Mouse (Mus musculus): ENCODE measurements around the gene Zbtb18. TPM values are rescaled to one million over a fixed set of nuclear protein-coding genes. Genes with fewer than 3 reads are reported as not detected.

Zbtb18 gene
- polyA plus RNA-seq, 1 experiment, result 23.3 TPM

DNA sequence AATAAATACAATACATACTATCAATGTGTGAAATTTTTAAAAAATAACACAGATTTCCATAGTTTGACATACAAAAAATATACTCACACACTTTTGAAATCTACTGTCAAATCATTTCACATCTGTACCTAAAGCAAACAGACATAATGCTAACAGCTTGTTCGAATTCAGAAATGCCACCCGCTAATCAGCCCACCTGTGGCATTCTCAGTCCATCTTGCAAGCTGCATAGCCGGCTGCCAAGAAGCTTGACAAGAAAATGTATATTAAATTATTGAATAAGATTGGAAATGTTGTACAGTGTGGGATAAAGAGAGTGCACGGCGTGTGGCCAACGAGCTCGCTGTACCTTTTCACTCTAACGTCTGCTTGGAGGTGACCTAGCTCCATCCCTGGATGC, 52.2 kb downstream of the Zbtb18 start:
- H3K4me1 ChIP-seq (ENCODE audit: control insufficient read depth, insufficient read depth, low read length), result no peaks in the 10 kb centered on the region; the same call in 1 of the 2 replicates
- no peak overlapping the region for H3K27ac ChIP-seq (ENCODE audit: control insufficient read depth, insufficient read depth, low read depth, low read length)
- H3K27me3 ChIP-seq (ENCODE audit: control insufficient read depth, insufficient read depth, low read length), result no peaks in the 10 kb centered on the region
- H3K36me3 ChIP-seq (ENCODE audit: control insufficient read depth, insufficient read depth, low read length), result no peaks in the 10 kb centered on the region
- TF ChIP-seq CTCF (IDR thresholded peaks at IDR 0.05; ENCODE audit: control insufficient read depth, insufficient read depth, insufficient replicate concordance, low read depth, low read length) (no peak), POLR2A (IDR thresholded peaks at IDR 0.05; ENCODE audit: control insufficient read depth, low read depth, low read length) (no peak)
- H3K4me3 ChIP-seq (ENCODE audit: control insufficient read depth, low read depth, low read length), result no peak overlapping the region

DNA sequence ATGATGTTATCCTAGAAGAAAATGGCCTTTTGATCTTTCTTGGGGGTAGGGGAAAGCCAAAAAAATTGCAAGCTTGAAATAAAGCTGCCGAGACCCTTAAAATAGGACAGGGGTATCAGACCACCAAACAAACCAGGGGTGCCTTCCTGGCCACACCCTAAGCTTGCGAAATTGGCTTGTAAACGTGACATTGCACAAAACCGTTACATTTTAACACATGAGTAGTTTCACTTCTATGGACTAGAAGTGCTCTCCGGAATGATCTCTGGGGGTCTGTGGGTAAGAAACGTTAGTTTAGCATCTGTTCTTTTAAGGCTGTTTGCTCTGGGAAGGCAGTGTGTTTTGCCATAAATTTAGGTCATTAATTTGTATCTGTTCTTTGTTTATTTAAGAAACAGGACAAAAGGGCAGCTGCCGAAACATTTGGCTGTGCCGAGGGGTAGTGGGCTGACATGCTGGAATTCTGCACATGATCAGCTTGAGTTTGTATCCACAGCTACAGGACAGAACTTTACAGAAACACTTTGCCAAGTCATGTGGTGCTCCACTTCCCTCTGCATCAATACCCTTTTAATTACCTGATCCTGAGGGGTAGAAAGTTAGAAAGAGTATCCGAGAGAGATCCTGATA, 52.9 kb downstream of the Zbtb18 start:
- Histone ChIP-seq H3K4me3 (ENCODE audit: control insufficient read depth, low read depth, low read length) (no peak overlapping the region), H3K27ac (ENCODE audit: control insufficient read depth, insufficient read depth, low read depth, low read length) (no peak overlapping the region), H3K4me1 (ENCODE audit: control insufficient read depth, insufficient read depth, low read length) (no peaks in the 10 kb centered on the region; the same call in 1 of the 2 replicates), H3K27me3 (ENCODE audit: control insufficient read depth, insufficient read depth, low read length) (no peaks in the 10 kb centered on the region), H3K36me3 (ENCODE audit: control insufficient read depth, insufficient read depth, low read length) (no peaks in the 10 kb centered on the region)
- TF ChIP-seq POLR2A (IDR thresholded peaks at IDR 0.05; ENCODE audit: control insufficient read depth, low read depth, low read length), result no peak
- TF ChIP-seq CTCF (IDR thresholded peaks at IDR 0.05; ENCODE audit: control insufficient read depth, insufficient read depth, insufficient replicate concordance, low read depth, low read length), result no peak

Other genes with a start within 250 kb of the Zbtb18 start
- gene Akt3, start 184.1 kb upstream of the Zbtb18 start, polyA plus RNA-seq (2012; rRNA removed), result 5.4 and 6.2 TPM in 2 replicates

Data from testis, adult 2 months (tissue).